Mouse (Mus musculus) embryonic fibroblast, embryonic 13.5 days (primary cell): Measurements from ENCODE around the gene Mnd1.

Experiments used
- CTCF ChIP-seq: IDR thresholded peaks from 2 replicates; pipeline ENCODE4 v1.5.1; 2011; ENCODE audit warnings: mild to moderate bottlenecking, control low read depth, low read length, moderate library complexity, borderline replicate concordance; ENCODE audit not compliant: insufficient read depth
- POLR2A ChIP-seq: IDR thresholded peaks from 2 replicates; pipeline ENCODE4 v1.6.1; 2011; ENCODE audit warnings: low read depth, mild to moderate bottlenecking, control low read depth, low read length, moderate library complexity

DNA sequence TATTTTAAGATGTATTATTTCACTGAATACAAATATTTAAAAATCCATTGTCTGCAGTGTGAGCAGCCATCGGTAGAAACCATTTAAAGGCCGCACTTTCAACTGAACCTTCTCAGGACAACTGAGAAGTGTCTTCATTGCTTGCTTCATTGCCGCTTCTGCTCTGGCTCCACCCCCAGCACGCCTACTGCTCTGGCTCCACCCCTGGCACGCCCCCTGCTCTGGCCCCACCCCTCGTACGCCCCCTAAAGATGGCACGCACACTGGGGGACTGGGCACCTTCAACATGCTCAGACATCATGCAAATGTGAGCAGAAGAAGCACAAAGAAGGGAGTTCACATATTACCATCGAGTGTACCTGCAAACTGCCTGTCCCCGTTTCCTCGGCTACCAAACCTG, 16.8 kb upstream of the Mnd1 start:
- TF ChIP-seq POLR2A (no peak), CTCF (no peak)
